Mouse (Mus musculus) heart, adult 11 months (tissue): ENCODE data around the gene Cdk6.
"Not testable (repeated sequence)": the region's sequence is repeated elsewhere in the genome, so short reads cannot be mapped to it uniquely, and the experiment has no call there.

Source experiments
- DNase-seq: peaks from one replicate; pipeline ENCODE4 v3.0.0; 2022

Cdk6 gene

GRCm38 (mm10) chr5:3438453-3439003 is 97.2 kb downstream of the Cdk6 start:
- DNase-seq: not testable (repeated sequence)

GRCm38 (mm10) chr5:3439386-3439785 is 98.1 kb downstream of the Cdk6 start:
- DNase-seq: not testable (repeated sequence)

GRCm38 (mm10) chr5:3442524-3442923 is 101.2 kb downstream of the Cdk6 start:
- DNase-seq: not testable (repeated sequence)

DNA sequence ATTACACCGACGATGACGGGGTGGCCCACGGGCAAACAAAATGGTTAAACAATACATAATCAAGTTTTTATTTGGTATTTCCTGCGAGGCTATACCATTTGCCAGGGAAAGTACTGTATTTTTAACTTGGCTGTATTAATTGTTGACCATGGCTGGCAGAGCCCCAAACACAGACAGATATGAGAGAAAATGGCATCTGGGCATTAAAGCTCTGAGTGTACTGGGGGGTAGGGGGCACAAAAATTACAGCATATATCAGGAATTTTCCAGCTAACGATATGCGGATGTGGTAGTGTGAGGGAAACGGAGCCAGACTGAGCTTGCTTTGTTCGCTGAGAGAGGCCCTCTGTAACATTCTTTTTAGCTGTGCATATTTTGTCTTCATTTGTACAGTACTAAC is 109.9 kb downstream of the Cdk6 start:
- DNase-seq: not testable (repeated sequence)

DNA sequence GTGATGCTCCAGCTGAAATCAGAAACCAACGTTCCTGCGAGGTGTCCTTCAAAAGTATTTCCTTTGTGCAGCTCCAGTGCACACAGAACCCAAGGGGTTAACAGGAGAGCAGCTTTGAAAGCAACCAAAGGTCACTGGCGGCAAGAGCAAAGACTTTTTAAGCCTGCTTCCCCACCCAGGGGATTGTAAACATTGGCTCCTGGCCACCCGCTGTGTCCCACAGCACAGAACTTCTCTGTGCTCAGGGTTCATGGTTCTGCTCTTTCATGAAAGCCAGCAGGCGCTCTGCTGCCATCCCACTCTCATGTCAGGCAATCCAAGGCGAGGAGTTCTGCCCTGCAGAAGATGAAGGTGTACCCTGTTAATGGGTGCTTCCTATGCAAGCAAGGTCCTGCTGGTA is 112.7 kb downstream of the Cdk6 start:
- not testable (repeated sequence) for DNase-seq

DNA sequence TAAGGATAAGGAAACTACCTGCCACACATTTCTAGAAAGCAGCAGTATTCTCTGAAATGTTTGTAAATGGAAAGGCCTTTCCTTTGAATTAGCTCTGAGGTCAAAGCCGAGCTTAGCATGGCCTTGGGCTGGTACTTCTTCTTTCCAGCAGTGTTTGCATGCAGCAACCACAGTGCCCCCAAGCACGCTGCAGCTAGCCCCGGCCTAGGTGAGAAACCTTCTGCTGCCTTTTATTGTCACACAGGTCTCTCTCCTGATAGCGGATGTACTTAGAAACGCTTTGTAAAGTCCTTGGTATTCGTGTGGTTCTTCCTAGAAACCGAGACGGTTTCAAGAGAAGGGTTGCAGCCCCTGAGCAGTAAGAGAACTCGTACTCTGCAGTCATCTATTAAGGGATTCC is 119.6 kb downstream of the Cdk6 start:
- no peak for DNase-seq

GRCm38 (mm10) chr5:3461401-3461800 is 120.1 kb downstream of the Cdk6 start:
- DNase-seq: no peak

DNA sequence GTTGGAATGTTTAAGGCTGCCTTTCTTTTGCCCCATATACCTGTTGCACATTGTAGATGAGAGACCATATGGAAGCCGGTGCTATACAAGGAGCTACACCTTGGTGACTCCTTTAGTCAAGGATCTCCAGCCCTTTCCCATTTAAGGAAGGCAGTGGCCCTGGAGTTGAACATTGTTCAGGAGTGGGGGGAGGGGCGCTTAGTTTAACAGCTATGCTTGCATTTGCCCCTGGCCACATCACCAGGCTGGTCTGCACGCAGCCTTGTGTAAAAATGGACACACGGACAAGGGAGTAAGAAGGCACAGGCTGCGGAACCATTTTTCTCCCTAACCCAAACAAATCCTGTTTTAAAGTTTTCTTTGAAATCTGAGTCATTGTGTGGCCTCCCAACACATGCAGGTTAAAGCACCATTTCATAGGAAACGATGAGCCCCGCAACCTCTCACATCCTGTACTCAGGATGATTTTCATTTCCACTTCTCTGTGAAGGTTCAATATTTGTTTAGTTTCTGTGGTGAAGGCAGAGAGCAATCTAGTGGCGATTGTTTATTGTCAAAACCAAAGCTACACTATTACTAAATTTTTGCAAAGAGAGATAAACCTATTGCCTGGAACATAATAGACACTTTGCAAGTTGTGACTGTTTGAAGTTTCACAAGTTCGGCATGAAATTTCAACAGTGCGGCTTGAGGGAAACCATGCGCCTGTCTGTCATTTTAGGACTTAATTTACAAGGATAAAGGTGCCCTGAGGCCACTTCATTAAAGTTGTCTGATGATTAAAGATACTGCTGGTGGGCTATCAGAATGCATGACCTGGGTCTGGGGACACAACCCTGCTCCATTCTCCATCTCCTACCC is 121.8 kb downstream of the Cdk6 start:
- DNase-seq: no peak

DNA sequence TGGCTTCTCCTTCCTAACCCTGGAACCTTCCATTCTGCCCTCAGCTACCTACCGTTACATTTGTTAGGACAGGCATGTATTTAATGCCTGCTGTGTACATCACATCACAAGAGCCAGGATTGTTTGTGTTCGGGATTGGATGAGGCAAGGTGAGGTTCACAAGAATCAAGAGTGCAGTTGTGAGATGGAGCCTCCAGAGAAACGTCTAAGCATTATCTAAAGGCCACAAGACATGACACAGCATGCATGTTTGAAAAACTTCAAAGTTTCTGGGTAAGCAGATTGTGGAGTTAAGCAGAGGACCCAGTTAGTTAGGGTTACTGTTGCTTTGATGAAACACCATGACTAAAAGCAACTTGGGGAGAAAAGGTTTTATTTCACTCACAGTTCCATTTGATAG is 122.5 kb downstream of the Cdk6 start:
- no peak for DNase-seq

- DNase-seq: peak; percentile 97
Measured at GRCm38 (mm10) chr5:3466069-3466877, 125.0 kb downstream of the Cdk6 start.

GRCm38 (mm10) chr5:3470866-3471265 is 129.6 kb downstream of the Cdk6 start:
- DNase-seq: peak; percentile 35

DNA sequence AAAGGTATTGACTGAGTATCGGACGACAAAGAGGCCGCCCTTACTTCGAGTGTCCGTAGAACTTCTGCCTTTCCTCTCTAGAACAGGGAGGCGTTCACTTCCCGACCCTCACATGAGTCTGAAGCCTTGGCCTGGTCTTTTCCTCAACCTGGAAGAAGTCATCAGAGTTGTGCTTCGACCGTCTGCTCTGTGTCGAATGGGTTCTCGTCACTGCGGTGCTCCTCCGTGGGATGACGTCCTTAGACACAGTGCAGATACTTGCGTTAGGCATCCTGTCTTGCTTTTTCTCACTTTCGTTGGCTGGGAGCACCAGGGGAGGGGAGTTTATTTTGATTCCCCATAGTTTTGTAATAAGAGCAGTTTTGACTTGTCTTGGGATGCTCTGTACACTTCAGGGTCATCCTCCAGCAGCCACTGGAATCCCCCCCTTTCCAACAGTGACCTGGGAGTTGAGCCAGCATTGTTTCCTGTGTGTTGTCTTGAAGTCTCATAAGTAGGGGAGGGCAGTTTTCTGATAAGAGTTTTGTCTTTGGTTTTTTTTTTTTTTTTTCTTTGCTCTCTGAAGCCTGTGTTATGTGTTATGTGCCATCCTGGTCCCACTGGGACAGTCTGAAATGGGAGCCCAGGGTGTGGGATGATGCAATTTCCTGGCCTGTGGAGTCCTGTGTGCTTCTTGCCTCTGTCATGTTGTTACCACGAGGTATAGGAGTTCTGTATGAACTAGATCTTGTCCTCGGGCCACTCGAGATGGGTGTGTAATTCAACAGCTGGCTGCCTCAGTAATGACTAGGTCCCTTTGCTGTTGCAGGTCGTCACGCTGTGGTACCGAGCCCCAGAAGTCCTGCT is 131.2 kb downstream of the Cdk6 start:
- DNase-seq: peak; percentile 89

GRCm38 (mm10) chr5:3477711-3478110 is 136.4 kb downstream of the Cdk6 start:
- no peak for DNase-seq

GRCm38 (mm10) chr5:3478216-3478615 is 136.9 kb downstream of the Cdk6 start:
- peak; percentile 69 for DNase-seq

- DNase-seq: peak; percentile 64
Measured at GRCm38 (mm10) chr5:3479016-3479795, 137.9 kb downstream of the Cdk6 start.

- peak; percentile 58 for DNase-seq
Measured at GRCm38 (mm10) chr5:3480637-3481395, 139.5 kb downstream of the Cdk6 start.

DNA sequence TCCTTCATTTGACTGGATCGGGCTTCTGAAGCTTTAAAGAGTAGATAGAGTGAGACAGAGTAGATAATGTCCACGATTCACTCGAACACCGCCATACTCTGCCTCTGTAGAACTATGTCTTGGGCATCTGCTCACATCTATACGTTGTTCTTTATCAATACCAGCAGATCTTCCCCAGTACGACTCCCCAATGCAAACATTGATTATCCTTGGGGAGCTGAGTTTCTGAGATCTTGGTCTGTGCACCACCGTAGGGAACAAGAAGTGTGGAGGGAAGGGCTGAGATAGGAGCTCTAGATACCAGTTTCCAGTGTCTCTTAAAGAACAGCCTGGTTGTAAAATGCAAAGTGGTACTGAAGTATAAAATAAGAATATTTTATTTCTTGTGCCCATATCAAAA is 141.2 kb downstream of the Cdk6 start:
- peak; percentile 41 for DNase-seq

DNA sequence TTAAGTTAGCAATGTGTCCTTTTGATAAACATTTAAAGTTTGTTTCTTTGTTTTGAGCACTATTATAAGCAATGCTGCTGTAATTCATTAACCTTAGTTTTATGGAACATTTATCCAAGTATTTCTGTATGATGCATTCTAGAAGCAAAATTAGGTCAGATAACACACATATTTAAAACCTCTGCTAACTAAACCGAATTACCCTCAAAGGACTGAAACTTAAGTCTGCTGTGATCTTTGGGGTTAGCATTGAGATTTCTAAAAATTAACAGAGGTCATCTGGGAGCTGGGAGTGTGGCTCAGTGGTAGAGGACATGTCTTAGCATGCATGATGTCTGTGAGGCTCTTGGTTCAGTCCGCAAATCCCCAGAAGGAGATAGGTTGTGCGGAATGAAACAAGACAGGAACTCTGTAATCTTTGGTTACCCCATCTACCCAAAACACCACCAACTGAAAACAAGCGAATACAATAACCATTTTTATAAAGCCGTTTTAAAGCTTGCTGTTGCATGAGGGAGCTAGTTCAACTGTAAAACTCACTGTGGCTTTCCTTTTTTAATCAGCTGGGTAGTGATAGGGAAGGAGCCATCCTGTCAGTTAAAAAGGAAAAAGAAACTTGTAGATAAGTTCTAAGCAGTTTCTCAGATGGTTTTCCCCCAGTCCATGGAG is 141.9 kb downstream of the Cdk6 start:
- DNase-seq: peak; percentile 39

DNA sequence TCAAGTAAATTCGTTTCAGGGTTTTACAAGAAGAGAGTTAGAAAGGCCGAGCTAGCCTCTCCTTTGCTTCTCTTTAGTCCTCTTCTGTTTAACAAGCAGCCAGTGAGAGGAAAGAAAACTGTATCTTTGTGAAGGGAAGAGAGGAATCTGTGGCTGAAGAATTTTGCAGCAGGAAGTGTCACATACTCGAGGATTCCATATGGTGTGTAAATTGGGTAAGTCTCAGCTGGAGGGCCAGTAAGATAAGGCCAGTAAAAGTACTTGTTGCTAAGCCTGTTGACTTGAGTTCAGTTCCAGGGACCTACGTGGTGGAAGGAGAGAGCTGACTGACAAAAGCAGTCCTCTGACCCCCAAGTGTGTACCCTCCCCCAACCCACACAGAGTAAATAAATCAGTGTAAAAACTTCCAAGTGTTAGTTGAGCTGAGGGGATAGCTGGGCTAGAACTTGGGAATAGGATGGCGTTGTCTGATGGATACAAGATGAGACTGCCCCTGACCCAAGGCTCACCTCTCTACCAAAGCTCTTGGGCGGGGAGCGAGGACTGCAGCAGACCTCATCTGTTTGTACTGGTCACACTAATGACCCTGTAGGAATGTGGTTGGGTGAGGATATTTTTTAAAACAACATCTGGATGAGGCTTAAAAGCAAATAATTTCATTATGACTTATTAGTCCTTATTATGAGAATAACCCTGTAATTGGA is 145.4 kb downstream of the Cdk6 start:
- DNase-seq: peak; percentile 55
